In the genomic region with DNA sequence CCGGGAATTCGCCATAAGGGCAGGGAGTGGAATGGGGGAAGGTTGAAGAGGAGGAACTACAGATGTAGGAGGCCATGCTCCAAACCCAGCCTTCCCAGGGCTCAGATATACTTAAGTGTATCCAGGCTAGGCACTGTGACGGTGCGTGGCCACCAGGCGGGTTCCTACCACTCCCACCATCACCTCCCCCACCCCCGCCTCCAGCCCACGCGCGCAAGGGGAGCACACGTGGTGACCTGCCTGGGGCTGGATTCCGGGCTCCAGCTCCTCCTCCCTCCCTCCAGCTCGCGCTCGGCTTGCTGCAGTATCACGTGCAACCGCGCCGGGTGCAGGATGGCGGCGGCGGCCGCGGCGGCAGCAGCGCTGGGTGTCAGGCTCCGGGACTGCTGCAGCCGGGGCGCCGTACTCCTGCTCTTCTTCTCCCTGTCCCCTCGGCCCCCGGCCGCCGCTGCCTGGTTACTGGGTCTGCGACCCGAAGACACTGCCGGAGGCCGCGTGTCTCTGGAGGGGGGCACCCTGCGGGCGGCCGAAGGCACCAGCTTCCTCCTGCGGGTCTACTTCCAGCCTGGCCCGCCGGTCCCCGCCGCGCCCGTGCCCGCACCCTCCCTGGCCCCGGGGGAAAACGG, we compare ENCODE assay signal across 8 mouse cellular contexts. TPM values are rescaled to one million over a fixed set of nuclear protein-coding genes. Genes with fewer than 3 reads are reported as not detected.
DNase-seq lines count a peak whose midpoint lies in the region; ATAC-seq lines count a peak whose summit lies in the region.

TSS of gene Cnnm1 (plus strand) at position 325 of the 626 bp plus-strand sequence.

- under 1% methylated on average over 51 of the region's 51 CpGs for WGBS in embryonic facial prominence, embryonic 10.5 days
- under 1% methylated on average over 45 of the region's 51 CpGs for WGBS in heart, embryonic 14.5 days
- 2% methylated on average over 46 of the region's 51 CpGs for WGBS in liver, embryonic 12.5 days (ENCODE audit: insufficient replicate concordance)

- H3K27me3 ChIP-seq in embryonic facial prominence, embryonic 10.5 days (replicated peaks; ENCODE audit: low read depth, poor library complexity, severe bottlenecking), result peaks cover 64% of the 10 kb centered on the region
- peaks cover 52% of the 10 kb centered on the region for H3K27me3 ChIP-seq in heart, embryonic 14.5 days (ENCODE audit: control insufficient read depth, insufficient read depth, low read length)
- peaks cover 74% of the 10 kb centered on the region for H3K27me3 ChIP-seq in liver, embryonic 12.5 days (replicated peaks)

- H3K27ac ChIP-seq in embryonic facial prominence, embryonic 10.5 days (replicated peaks), result peak within 1 kb of the TSS; percentile 79
- H3K27ac ChIP-seq in heart, embryonic 14.5 days (replicated peaks in 1 of 2; ENCODE audit: control insufficient read depth in 1 of 2, insufficient read depth in 1 of 2, low read depth in 2 of 2, low read length in 2 of 2), result no peak within 1 kb of the TSS
- H3K27ac ChIP-seq in liver, embryonic 12.5 days, result no peak within 1 kb of the TSS

- H3K36me3 ChIP-seq in embryonic facial prominence, embryonic 10.5 days (replicated peaks), result no peaks in the 10 kb centered on the region
- H3K36me3 ChIP-seq in heart, embryonic 14.5 days (ENCODE audit: control insufficient read depth, insufficient read depth, low read length), result no peaks in the 10 kb centered on the region
- H3K36me3 ChIP-seq in liver, embryonic 12.5 days, result no peaks in the 10 kb centered on the region

- peaks cover 7% of the 10 kb centered on the region; the same call in 1 of the 2 replicates for H3K9me3 ChIP-seq in embryonic facial prominence, embryonic 10.5 days
- no peaks in the 10 kb centered on the region for H3K9me3 ChIP-seq in heart, embryonic 14.5 days (ENCODE audit: control insufficient read depth, low read length)
- H3K9me3 ChIP-seq in liver, embryonic 12.5 days (replicated peaks), result no peaks in the 10 kb centered on the region

- peak; percentile 14 to 63 for DNase-seq in spleen, postnatal 4 days (ENCODE audit: low spot score in 2 of 2)
- no peak for DNase-seq in spleen, adult 12 weeks (ENCODE audit: low spot score)
- DNase-seq in embryonic facial prominence, embryonic 10.5 days (ENCODE audit: low spot score), result peak; percentile 82
- DNase-seq in kidney, postnatal 14 days, result peak; percentile 71
- peak; percentile 73 for DNase-seq in ovary, postnatal 36 days (ENCODE audit: low spot score)
- DNase-seq in urinary bladder, postnatal 25 days (ENCODE audit: low spot score), result peak; percentile 24

- H3K4me2 ChIP-seq in heart, embryonic 14.5 days (ENCODE audit: low read length), result peak within 1 kb of the TSS; percentile 100
- peak within 1 kb of the TSS; percentile 80 for H3K4me2 ChIP-seq in liver, embryonic 12.5 days

- H3K4me3 ChIP-seq in embryonic facial prominence, embryonic 10.5 days, result peak within 1 kb of the TSS; percentile 82
- H3K4me3 ChIP-seq in heart, embryonic 14.5 days (ENCODE audit: control insufficient read depth in 1 of 2, insufficient read depth in 1 of 2, low read depth in 1 of 2, low read length in 2 of 2), result peak within 1 kb of the TSS; percentile 43 to 68
- H3K4me3 ChIP-seq in liver, embryonic 12.5 days, result peak within 1 kb of the TSS; percentile 54

- H3K4me1 ChIP-seq in embryonic facial prominence, embryonic 10.5 days, result peaks cover 21% of the 10 kb centered on the region
- H3K4me1 ChIP-seq in heart, embryonic 14.5 days (ENCODE audit: control insufficient read depth in 2 of 2, insufficient read depth in 2 of 2, low read length in 2 of 2), result peaks cover 0 to 7% of the 10 kb centered on the region in 2 experiments; a peak in 3 of 4 replicates
- 0 out of 2 replicates have a peak, but pooled peaks cover 16% of the 10 kb centered on the region for H3K4me1 ChIP-seq in liver, embryonic 12.5 days

- peak within 1 kb of the TSS; percentile 60 for H3K9ac ChIP-seq in heart, embryonic 14.5 days (ENCODE audit: low read length)
- peak within 1 kb of the TSS; percentile 35; the same call in 1 of the 2 replicates for H3K9ac ChIP-seq in liver, embryonic 12.5 days

- peak; percentile 50; the same call in 1 of the 2 replicates for ATAC-seq in heart, embryonic 14.5 days (ENCODE audit: insufficient number of reproducible peaks, insufficient read depth, low FRiP score, low read depth)
- 0 out of 2 replicates have a peak, but pooled peaks have one; percentile 5 for ATAC-seq in liver, embryonic 12.5 days

RNA-seq across cellular contexts. Expression of gene Cnnm1, which starts in this region (rescaled TPM):
- polyA plus RNA-seq in embryonic facial prominence, embryonic 10.5 days (2016; fragmentation: Nextera tagmentation; extraction: Ambion mirVana), result 0.16 and 0.31 TPM in 2 replicates
- 0.08 and 0.32 TPM in 2 replicates for polyA plus RNA-seq in heart, embryonic 14.5 days (2014; fragmentation: Nextera tagmentation; extraction: Ambion mirVana)
- polyA plus RNA-seq in liver, embryonic 12.5 days (2016; fragmentation: Nextera tagmentation; extraction: Ambion mirVana), result 0.08 and 0.18 TPM in 2 replicates

Comparison
In these comparisons a context has a peak if more than half of its experiments do, and no peak if none do; other contexts are left out.
1. Peak in DNase-seq, H3K4me3 ChIP-seq and H3K27ac ChIP-seq in embryonic facial prominence, embryonic 10.5 days; RNA of the gene not detected or under 1 TPM.
2. Peak in ATAC-seq, H3K4me3 ChIP-seq, H3K9ac ChIP-seq and H3K4me2 ChIP-seq in heart, embryonic 14.5 days; RNA of the gene not detected or under 1 TPM.
3. Peak in ATAC-seq, H3K4me3 ChIP-seq, H3K9ac ChIP-seq and H3K4me2 ChIP-seq in liver, embryonic 12.5 days; RNA of the gene not detected or under 1 TPM.